Mouse (Mus musculus) right cerebral cortex, adult 2 months (tissue): Measurements from ENCODE around the gene Hesx1.
A peak's percentile ranks its signal among the peaks of the same experiment; 100 is the strongest.
"Not testable (repeated sequence)": the region's sequence is repeated elsewhere in the genome, so short reads cannot be mapped to it uniquely, and the experiment has no call there.

Experiments used
- DNase-seq, 2 experiments: peaks; one replicate each; pipeline ENCODE4 v3.0.0; 2021 to 2022; ENCODE audit warnings: low spot score in 2 of 2

Hesx1 gene

GRCm38 (mm10) chr14:26994211-26994741 is at the start of gene Hesx1:
Hesx1 (plus strand) TSS chr14:26994416.
- DNase-seq = no peak

GRCm38 (mm10) chr14:26956139-26956538 is 38.1 kb upstream of the Hesx1 start:
- not testable (repeated sequence) for DNase-seq

- DNase-seq = no peak
Observed at GRCm38 (mm10) chr14:26960518-26960917, 33.7 kb upstream of the Hesx1 start.

- DNase-seq = no peak
Observed at GRCm38 (mm10) chr14:26969164-26969563, 25.1 kb upstream of the Hesx1 start.

- DNase-seq = peak; percentile 66 to 70
Observed at GRCm38 (mm10) chr14:26969856-26970407, 24.3 kb upstream of the Hesx1 start.

- DNase-seq = peak; percentile 95 to 98
Observed at GRCm38 (mm10) chr14:26970439-26970932, 23.7 kb upstream of the Hesx1 start.

GRCm38 (mm10) chr14:26971106-26971789 is 23.0 kb upstream of the Hesx1 start, which contains the start of gene Appl1:
Appl1 (minus strand) TSS chr14:26971232.
- no peak for DNase-seq

- DNase-seq = no peak
Observed at GRCm38 (mm10) chr14:26973089-26973488, 21.1 kb upstream of the Hesx1 start.

GRCm38 (mm10) chr14:26975490-26975889 is 18.7 kb upstream of the Hesx1 start:
- no peak for DNase-seq

- no peak for DNase-seq
Observed at GRCm38 (mm10) chr14:26976212-26976611, 18.0 kb upstream of the Hesx1 start.

- DNase-seq = no peak
Observed at GRCm38 (mm10) chr14:26977500-26977899, 16.7 kb upstream of the Hesx1 start.

- DNase-seq = no peak
Observed at GRCm38 (mm10) chr14:26979808-26980207, 14.4 kb upstream of the Hesx1 start.

- DNase-seq = no peak
Observed at GRCm38 (mm10) chr14:26981021-26981420, 13.2 kb upstream of the Hesx1 start.

GRCm38 (mm10) chr14:26981494-26982149 is 12.6 kb upstream of the Hesx1 start:
- DNase-seq = no peak

- no peak for DNase-seq
Observed at GRCm38 (mm10) chr14:26982150-26982530, 12.1 kb upstream of the Hesx1 start.

- no peak for DNase-seq
Observed at GRCm38 (mm10) chr14:26988694-26989093, 5.5 kb upstream of the Hesx1 start.

GRCm38 (mm10) chr14:26991622-26992021 is 2.6 kb upstream of the Hesx1 start:
- no peak for DNase-seq

- DNase-seq = no peak
Observed at GRCm38 (mm10) chr14:26993427-26993826, 789 bp upstream of the Hesx1 start.

- no peak for DNase-seq
Observed at GRCm38 (mm10) chr14:26996257-26996656, 2.0 kb downstream of the Hesx1 start.

- DNase-seq = no peak
Observed at GRCm38 (mm10) chr14:27000386-27000785, 6.2 kb downstream of the Hesx1 start.

- no peak for DNase-seq
Observed at GRCm38 (mm10) chr14:27004906-27005305, 10.7 kb downstream of the Hesx1 start.

- DNase-seq = no peak
Observed at GRCm38 (mm10) chr14:27005937-27006336, 11.7 kb downstream of the Hesx1 start.

- DNase-seq = no peak
Observed at GRCm38 (mm10) chr14:27011561-27011960, 17.3 kb downstream of the Hesx1 start.
